Mouse (Mus musculus) midbrain, embryonic 16.5 days (tissue): Measurements from ENCODE around the gene Fgf11. TPM values are rescaled to one million over a fixed set of nuclear protein-coding genes. Genes with fewer than 3 reads are reported as not detected.

Source experiments
- ATAC-seq: fragments of 200-750 bp; cut with Nextera tagmentation; 2 replicates; pipeline ENCODE4 v1.8.0; 2017; ENCODE audit warnings: moderate TSS enrichment
- H3K27ac ChIP-seq: fragments of 300-500 bp; sonication (generic); 2 replicates; pipeline ENCODE4 v1.5.1; 2014; ENCODE audit warnings: mild to moderate bottlenecking, low read length, mixed read lengths
- H3K27me3 ChIP-seq: fragments of 300-500 bp; sonication (generic); 2 replicates; pipeline ENCODE4 v1.6.1; 2014; ENCODE audit warnings: low read depth, low read length, mixed read lengths; ENCODE audit not compliant: control insufficient read depth, insufficient read depth
- H3K36me3 ChIP-seq: fragments of 300-500 bp; sonication (generic); 2 replicates; pipeline ENCODE4 v1.6.1; 2014; ENCODE audit warnings: mild to moderate bottlenecking, low read length, moderate library complexity, mixed read lengths; ENCODE audit not compliant: control insufficient read depth, insufficient read depth
- H3K4me1 ChIP-seq: fragments of 300-500 bp; sonication (generic); 2 replicates; pipeline ENCODE4 v1.6.1; 2014; ENCODE audit warnings: mild to moderate bottlenecking, low read length, mixed read lengths; ENCODE audit not compliant: control insufficient read depth, insufficient read depth
- H3K4me2 ChIP-seq: fragments of 300-500 bp; sonication (generic); 2 replicates; pipeline ENCODE4 v1.6.1; 2014; ENCODE audit warnings: mild to moderate bottlenecking, low read length, mixed read lengths
- H3K4me3 ChIP-seq: fragments of 300-500 bp; sonication (generic); 2 replicates; pipeline ENCODE4 v1.5.1; 2014; ENCODE audit warnings: low read depth, mild to moderate bottlenecking, low read length, moderate library complexity, mixed read lengths
- H3K9ac ChIP-seq: fragments of 300-500 bp; sonication (generic); 2 replicates; pipeline ENCODE4 v1.6.1; 2014; ENCODE audit warnings: low read depth, low read length, mixed read lengths
- H3K9me3 ChIP-seq: fragments of 300-500 bp; sonication (generic); replicated peaks from 2 replicates; pipeline ENCODE4 v1.6.1; 2014; ENCODE audit warnings: mild to moderate bottlenecking, low read length, mixed read lengths; ENCODE audit not compliant: control insufficient read depth, poor library complexity, severe bottlenecking
- WGBS: fragments of 180-500 bp; shearing (Covaris S2); extraction: QIAGEN DNeasy Blood & Tissue Kit; methylation state at CpG from one replicate; pipeline ENCODE4 v1.1.7; 2014; 5-methylcytosine and 5-hydroxymethylcytosine counted together
- polyA plus RNA-seq: library from polyadenylated mRNA; unstranded; fragments of >200 nt; fragmentation: Nextera tagmentation; extraction: Ambion mirVana; gene quantifications from 2 replicates; pipeline ENCODE4 v1.2.1, GENCODE M21; 2015

The Fgf11 gene
- polyA plus RNA-seq, 1 experiment from 2014 or later, result 4.5 TPM

DNA sequence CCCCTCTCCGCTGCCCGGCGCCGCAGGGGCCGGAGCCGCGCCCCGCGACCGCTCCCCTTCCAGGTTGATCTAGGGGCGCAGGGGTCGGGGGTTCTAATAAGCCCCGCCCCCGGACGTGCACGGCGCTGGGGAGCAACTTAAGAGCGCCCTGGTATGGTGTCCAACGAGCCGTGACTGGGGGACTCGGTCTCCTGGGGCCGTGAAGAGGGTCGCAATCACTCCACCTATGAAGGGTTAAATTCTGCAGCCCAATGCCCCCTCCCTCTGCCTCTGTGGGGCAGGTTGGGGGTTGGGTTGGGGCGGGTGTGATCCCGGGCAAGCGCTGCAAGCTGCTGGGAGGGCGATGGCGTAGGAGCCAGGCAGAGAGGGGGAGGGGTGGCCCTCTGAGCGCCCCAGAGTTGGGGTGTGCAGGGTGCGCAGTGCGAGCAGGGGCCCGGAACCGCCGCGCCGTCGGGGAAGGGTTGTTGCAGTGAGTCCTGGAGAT is 35.5 kb downstream of the Fgf11 start:
- Histone ChIP-seq H3K36me3 (no peaks in the 10 kb centered on the region), H3K9ac (peak overlapping the region; percentile 96), H3K27me3 (no peaks in the 10 kb centered on the region), H3K4me1 (peaks cover 23% of the 10 kb centered on the region), H3K27ac (peak overlapping the region; percentile 86), H3K4me2 (peak overlapping the region; percentile 68), H3K9me3 (no peaks in the 10 kb centered on the region), H3K4me3 (peak overlapping the region; percentile 89)
- ATAC-seq, result peak; percentile 82
- WGBS, result under 1% methylated on average over 37 of the region's 37 CpGs

DNA sequence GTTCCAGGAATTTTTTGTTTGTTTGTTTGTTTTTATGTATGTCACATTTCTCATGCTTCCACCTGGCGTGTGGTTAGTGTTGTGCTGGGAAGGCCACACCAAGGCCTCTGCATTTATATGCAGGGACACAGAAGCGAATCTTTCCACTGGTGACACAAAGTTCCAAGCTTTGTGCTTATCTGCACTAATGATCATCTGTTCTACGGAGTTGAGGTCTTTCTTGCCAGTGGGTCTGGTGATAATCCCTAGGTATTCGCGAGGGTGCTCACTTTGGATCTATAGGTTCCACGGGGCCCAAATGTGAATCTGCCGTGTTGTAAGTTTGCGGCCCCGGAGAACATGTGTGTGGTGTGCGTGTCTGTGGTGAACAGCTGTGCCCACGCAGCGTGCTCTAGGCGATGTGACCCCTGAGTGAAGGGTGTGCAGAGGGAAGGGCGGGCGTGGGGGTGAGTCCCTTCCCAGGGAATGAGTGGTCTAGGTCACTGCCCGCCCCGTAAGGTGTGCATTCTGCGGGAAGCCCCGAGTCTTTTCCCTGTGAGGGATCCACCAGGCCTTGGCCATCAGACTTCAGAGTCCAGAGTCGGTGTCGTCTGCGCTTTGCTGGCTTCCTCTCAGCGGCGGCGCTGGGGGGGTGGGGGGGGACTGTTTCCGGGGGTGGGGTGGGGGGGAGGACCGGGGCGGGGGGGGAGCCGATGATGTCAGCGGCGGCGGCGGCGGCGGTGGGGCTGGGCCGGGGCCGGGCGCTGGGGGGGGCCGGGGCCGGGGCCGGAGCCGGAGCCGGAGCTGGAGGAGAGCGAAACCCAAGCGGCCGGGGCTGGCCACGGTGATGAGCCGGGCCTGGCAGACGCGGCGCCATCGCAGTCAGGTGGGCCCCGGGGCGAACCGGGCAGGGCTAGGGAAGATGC is 36.2 kb downstream of the Fgf11 start, which contains the start of gene Zbtb4:
TSS of gene Zbtb4 (plus strand) at position 692 of the 905 bp plus-strand sequence.
- Histone ChIP-seq H3K4me1 (peaks cover 25% of the 10 kb centered on the region), H3K9me3 (no peaks in the 10 kb centered on the region), H3K9ac (peak within 1 kb of the TSS; percentile 96), H3K27me3 (no peaks in the 10 kb centered on the region), H3K27ac (peak within 1 kb of the TSS; percentile 86), H3K4me3 (peak within 1 kb of the TSS; percentile 89), H3K36me3 (no peaks in the 10 kb centered on the region), H3K4me2 (peak within 1 kb of the TSS; percentile 68)
- WGBS, result 19% methylated on average over 31 of the region's 55 CpGs
- peak; percentile 68 for ATAC-seq

DNA sequence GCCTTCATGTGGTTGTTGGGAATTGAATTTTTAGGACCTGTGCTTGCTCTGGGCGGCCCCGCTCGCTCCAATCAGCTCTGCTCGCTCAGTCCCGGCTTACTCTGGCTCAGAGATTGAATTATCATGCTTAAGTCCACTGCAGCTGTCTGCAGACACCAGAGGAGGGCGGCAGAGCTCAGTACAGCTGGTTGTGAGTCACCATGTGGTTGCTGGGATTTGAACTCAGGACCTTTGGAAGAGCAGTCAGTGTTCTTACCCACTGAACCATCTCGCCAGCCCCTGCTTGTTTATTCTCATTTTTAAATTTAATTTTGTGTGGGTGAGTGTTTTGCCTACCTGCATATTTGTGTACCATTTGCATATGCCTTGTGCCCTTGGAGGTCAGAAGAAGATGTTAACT is 38.1 kb downstream of the Fgf11 start:
- Histone ChIP-seq H3K4me2 (no peak overlapping the region), H3K27me3 (no peaks in the 10 kb centered on the region)

DNA sequence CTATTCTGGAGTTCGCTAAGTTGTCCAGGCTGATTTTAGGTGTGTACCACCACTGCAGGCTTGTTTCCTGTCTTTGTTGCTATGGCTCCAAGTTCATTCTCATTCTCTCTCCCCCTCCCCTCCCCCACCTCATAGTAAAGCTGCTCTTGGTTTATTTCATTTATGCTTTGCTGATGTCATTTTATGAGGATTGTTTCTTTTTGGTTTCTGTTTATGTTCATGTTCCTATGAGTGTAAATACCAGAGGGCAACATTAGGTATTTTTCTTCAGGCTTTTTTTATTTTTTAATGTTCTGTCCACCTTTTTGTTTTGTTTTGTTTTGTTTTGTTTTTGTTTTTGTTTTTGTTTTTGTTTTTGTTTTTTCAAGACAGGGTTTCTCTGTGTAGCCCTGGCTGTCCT is 39.8 kb downstream of the Fgf11 start, which contains the start of gene Slc35g3:
TSS of gene Slc35g3 (minus strand) at position 101 of the 400 bp plus-strand sequence.
- Histone ChIP-seq H3K9me3 (no peaks in the 10 kb centered on the region), H3K4me3 (no peak within 1 kb of the TSS), H3K4me1 (peaks cover 29% of the 10 kb centered on the region), H3K9ac (no peak within 1 kb of the TSS), H3K27ac (peak within 1 kb of the TSS; percentile 99), H3K4me2 (no peak within 1 kb of the TSS), H3K36me3 (no peaks in the 10 kb centered on the region), H3K27me3 (no peaks in the 10 kb centered on the region)
- ATAC-seq, result no peak
- 81% methylated on average over 1 of the region's 1 CpGs for WGBS

More for the DNA sequence above, 38.1 kb downstream of the Fgf11 start:
- Histone ChIP-seq H3K9me3 (no peaks in the 10 kb centered on the region), H3K27ac (no peak overlapping the region), H3K4me1 (peaks cover 35% of the 10 kb centered on the region), H3K36me3 (no peaks in the 10 kb centered on the region), H3K4me3 (no peak overlapping the region), H3K9ac (no peak overlapping the region)
- no peak for ATAC-seq
- WGBS, result 74% methylated on average over 7 of the region's 7 CpGs

DNA sequence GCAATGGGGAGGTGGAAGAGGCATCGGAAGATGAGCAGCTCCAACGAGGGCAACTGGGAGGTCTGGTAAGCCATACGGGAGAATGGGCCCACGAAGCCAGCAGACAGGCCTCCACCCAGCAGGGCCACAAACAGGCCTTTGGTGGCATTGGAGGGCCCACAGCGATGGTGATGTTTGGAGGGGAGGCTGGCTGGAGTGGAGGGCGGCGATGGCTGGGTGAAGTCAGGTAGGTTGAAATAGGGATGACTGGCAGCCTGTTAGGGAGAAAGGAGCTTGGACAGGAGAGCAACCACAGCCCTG is 40.8 kb downstream of the Fgf11 start:
- Histone ChIP-seq H3K9ac (no peak overlapping the region), H3K4me2 (no peak overlapping the region)
- 96% methylated on average over 7 of the region's 7 CpGs for WGBS

DNA sequence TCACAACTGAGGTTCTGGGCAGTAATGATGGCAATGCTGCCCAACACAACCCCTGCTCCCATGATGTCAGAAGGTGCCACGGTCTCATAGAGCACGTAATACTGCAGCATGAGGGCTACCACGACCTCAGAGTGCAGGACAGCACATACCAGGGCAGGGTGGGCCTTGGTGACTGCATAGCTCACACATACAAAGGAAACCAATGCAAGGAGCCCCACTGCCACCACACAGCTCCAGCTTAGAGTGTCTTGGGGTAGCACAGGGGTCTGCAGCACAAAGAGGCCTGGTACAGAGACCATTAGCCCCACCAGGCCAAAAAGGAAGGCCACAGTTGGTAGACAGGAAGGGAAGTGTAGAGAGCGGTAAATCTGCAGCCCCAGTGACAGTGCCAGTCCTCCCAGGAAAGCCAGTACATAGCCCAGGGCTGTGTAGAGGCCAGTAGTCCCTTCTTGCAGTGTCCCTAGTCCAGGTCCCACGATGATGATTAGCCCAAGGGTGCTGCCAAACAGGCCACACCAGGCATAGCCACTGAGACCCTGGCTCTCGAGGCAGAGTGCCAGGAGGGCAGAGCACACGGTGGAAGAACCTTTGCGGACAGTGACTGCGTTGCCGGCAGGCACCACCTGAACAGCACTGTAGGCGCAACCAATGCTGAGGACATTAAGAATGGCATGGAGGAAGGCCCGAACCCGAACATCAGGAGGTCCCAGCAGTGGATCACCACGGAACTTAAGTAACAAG is 41.3 kb downstream of the Fgf11 start:
- 75% methylated on average over 14 of the region's 14 CpGs for WGBS
- Histone ChIP-seq H3K27me3 (no peaks in the 10 kb centered on the region), H3K36me3 (no peaks in the 10 kb centered on the region), H3K4me3 (peak overlapping the region; percentile 53), H3K27ac (peak overlapping the region; percentile 99), H3K4me1 (peaks cover 38% of the 10 kb centered on the region), H3K9ac (peak overlapping the region; percentile 77), H3K9me3 (no peaks in the 10 kb centered on the region), H3K4me2 (peak overlapping the region; percentile 81)
- ATAC-seq, result no peak

More for the DNA sequence above, 40.8 kb downstream of the Fgf11 start:
- H3K4me3 ChIP-seq, result no peak overlapping the region
- no peaks in the 10 kb centered on the region for H3K36me3 ChIP-seq
- H3K9me3 ChIP-seq, result no peaks in the 10 kb centered on the region
- H3K27me3 ChIP-seq, result no peaks in the 10 kb centered on the region
- peak overlapping the region; percentile 99 for H3K27ac ChIP-seq
- H3K4me1 ChIP-seq, result peaks cover 36% of the 10 kb centered on the region
- ATAC-seq, result no peak

DNA sequence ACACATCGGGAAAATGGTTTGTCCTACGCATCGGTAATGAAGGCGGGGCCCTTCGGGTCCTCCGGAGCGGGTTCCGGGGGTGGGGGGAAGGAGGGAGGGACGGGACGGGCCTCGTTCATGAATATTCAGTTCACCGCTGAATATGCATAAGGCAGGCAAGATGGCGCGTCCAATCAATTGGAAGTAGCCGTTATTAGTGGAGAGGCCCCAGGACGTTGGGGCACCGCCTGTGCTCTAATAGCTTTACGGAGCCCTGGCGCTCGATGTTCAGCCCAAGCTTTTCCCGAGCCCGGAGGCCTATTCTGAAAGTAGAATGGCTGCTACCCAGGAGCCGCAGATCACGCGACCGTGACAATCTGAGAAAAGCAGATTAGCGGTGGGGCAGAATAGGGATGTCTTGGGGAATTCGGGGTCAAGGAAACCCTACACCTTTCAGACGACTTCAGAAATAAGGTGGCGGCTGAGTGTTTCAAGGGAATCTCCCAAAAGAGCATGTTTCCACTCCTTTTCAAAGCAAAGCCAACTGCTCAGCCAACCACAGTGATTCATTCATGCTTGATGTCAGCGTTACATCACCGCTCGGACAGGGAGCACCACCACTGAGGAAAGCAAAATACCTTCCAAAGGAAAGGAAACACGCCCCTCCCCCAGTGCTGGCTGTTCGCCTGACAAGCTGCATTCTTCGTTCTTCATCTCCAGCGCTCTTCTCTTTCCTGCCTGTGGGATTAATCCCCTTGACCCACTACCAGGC is 42.5 kb downstream of the Fgf11 start:
- WGBS, result under 1% methylated on average over 37 of the region's 37 CpGs
- Histone ChIP-seq H3K4me2 (peak overlapping the region; percentile 81), H3K4me3 (peak overlapping the region; percentile 53), H3K36me3 (no peaks in the 10 kb centered on the region), H3K27me3 (no peaks in the 10 kb centered on the region), H3K27ac (peak overlapping the region; percentile 99), H3K9ac (peak overlapping the region; percentile 77), H3K4me1 (peaks cover 40% of the 10 kb centered on the region), H3K9me3 (no peaks in the 10 kb centered on the region)
- ATAC-seq, result peak; percentile 88

DNA sequence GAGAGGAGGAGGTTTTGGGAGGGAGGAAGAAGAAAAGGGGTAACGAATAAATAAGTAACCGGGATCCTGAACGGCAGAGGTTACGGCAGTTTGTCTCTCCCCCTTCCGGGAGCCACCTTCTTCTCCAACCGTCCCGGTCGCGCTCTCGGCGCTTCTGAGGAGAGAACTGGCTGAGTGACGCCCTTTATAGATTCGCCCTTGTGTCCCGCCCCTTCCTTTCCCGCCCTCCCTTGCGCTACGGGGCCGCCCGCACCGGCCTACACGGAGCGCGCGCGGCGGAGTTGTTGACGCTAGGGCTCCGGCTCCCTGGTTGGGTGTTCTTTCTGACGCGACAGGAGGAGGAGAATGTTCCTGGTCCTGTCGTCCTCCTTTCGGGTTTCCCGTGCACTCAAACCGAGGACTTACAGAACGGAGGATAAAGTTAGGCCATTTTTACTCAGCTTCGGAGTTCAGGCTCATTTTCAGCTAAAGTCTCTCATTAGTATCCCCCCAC is 43.1 kb downstream of the Fgf11 start, which contains the start of gene Polr2a:
TSS of gene Polr2a (minus strand) at position 160 of the 493 bp plus-strand sequence.
- peak within 1 kb of the TSS; percentile 81 for H3K4me2 ChIP-seq
- H3K4me1 ChIP-seq, result peaks cover 40% of the 10 kb centered on the region
- 0% methylated on average over 33 of the region's 36 CpGs for WGBS
- H3K9me3 ChIP-seq, result no peaks in the 10 kb centered on the region
- peak within 1 kb of the TSS; percentile 99 for H3K27ac ChIP-seq
- H3K27me3 ChIP-seq, result no peaks in the 10 kb centered on the region
- H3K4me3 ChIP-seq, result peak within 1 kb of the TSS; percentile 53
- peak within 1 kb of the TSS; percentile 79 for H3K9ac ChIP-seq
- ATAC-seq, result peak; percentile 96
- no peaks in the 10 kb centered on the region for H3K36me3 ChIP-seq
